Comparison of ENCODE assay signal across 16 mouse cellular contexts in genomic region chr13:79453227-79453626, GRCm38 (mm10).
DNase-seq lines count a peak whose midpoint lies in the region; ATAC-seq and TF ChIP-seq lines count a peak whose summit lies in the region.
"Had no signal": no experiment of that assay in that cellular context is flagged by ENCODE, and none has a peak within 500 bp of the region (broad histone marks: within the 10 kb centered on the region; RNA-seq: fewer than 3 reads in every experiment).

No protein-coding gene starts in this region.

- H3K9me3 ChIP-seq in hindbrain, postnatal 0 days (ENCODE audit: low read length), result no peaks in the 10 kb centered on the region
- H3K9me3 ChIP-seq in hindbrain, embryonic 16.5 days (ENCODE audit: control insufficient read depth, low read length), result no peaks in the 10 kb centered on the region
- H3K9me3 ChIP-seq: embryonic facial prominence, embryonic 12.5 days; neural tube, embryonic 13.5 days had no signal

- H3K4me1 ChIP-seq in hindbrain, postnatal 0 days (ENCODE audit: insufficient read depth, low read length), result no peaks in the 10 kb centered on the region
- no peaks in the 10 kb centered on the region for H3K4me1 ChIP-seq in hindbrain, embryonic 16.5 days (ENCODE audit: control insufficient read depth, insufficient read depth, low read depth, low read length)
- H3K4me1 ChIP-seq: embryonic facial prominence, embryonic 12.5 days; neural tube, embryonic 13.5 days had no signal

- no peak overlapping the region for H3K4me2 ChIP-seq in hindbrain, postnatal 0 days (ENCODE audit: low read depth, low read length)
- H3K4me2 ChIP-seq in hindbrain, embryonic 16.5 days (ENCODE audit: low read length), result no peak overlapping the region
- H3K4me2 ChIP-seq: embryonic facial prominence, embryonic 12.5 days; liver, embryonic 11.5 days; neural tube, embryonic 13.5 days had no signal

- H3K27me3 ChIP-seq in hindbrain, postnatal 0 days (ENCODE audit: insufficient read depth, low read length), result no peaks in the 10 kb centered on the region
- H3K27me3 ChIP-seq in hindbrain, embryonic 16.5 days (replicated peaks; ENCODE audit: control insufficient read depth, insufficient read depth, low read length), result no peaks in the 10 kb centered on the region
- H3K27me3 ChIP-seq: embryonic facial prominence, embryonic 12.5 days; neural tube, embryonic 13.5 days had no signal

- no peak overlapping the region for H3K9ac ChIP-seq in hindbrain, postnatal 0 days (replicated peaks; ENCODE audit: low read length)
- H3K9ac ChIP-seq in hindbrain, embryonic 16.5 days (ENCODE audit: low read depth, low read length), result no peak overlapping the region
- H3K9ac ChIP-seq: embryonic facial prominence, embryonic 12.5 days; neural tube, embryonic 13.5 days had no signal

- no peak overlapping the region for H3K27ac ChIP-seq in hindbrain, postnatal 0 days
- H3K27ac ChIP-seq in hindbrain, embryonic 16.5 days (ENCODE audit: low read depth, low read length), result no peak overlapping the region
- H3K27ac ChIP-seq: embryonic facial prominence, embryonic 12.5 days; neural tube, embryonic 13.5 days had no signal

- DNase-seq in embryo, embryonic 10 days (ENCODE audit: low spot score), result peak; percentile 48
- no peak for DNase-seq in embryo, embryonic 11 days
- DNase-seq in hindbrain, postnatal 0 days (ENCODE audit: low spot score), result peak; percentile 39
- peak; percentile 14 for DNase-seq in 3T3-L1 (ENCODE audit: low read depth, low spot score)
- DNase-seq in R1 (ENCODE audit: low read depth, low spot score), result peak; percentile 57
- DNase-seq in ovary, postnatal 14 days (ENCODE audit: low spot score), result no peak
- DNase-seq in adrenal gland, postnatal 25 days, result no peak
- DNase-seq: cerebellum, adult 2 months; heart, postnatal 4 days; kidney, adult 2 months; lung, postnatal 36 days; right cerebral cortex, adult 18-20 months had no signal

- no peak for ATAC-seq in hindbrain, postnatal 0 days
- no peak for ATAC-seq in hindbrain, embryonic 16.5 days

- WGBS in hindbrain, postnatal 0 days, result 77% methylated on average over 1 of the region's 1 CpGs
- WGBS in hindbrain, embryonic 16.5 days, result 50% methylated on average over 1 of the region's 1 CpGs

- no peaks in the 10 kb centered on the region for H3K36me3 ChIP-seq in hindbrain, postnatal 0 days (ENCODE audit: insufficient read depth, low read length)
- H3K36me3 ChIP-seq in hindbrain, embryonic 16.5 days (ENCODE audit: control insufficient read depth, insufficient read depth, low read length), result no peaks in the 10 kb centered on the region
- H3K36me3 ChIP-seq: embryonic facial prominence, embryonic 12.5 days; neural tube, embryonic 13.5 days had no signal

- peak; percentile 51 for TF ChIP-seq CTCF in hindbrain, postnatal 0 days (IDR thresholded peaks at IDR 0.05; ENCODE audit: low read depth)

- H3K4me3 ChIP-seq in hindbrain, postnatal 0 days (ENCODE audit: low read length), result no peak overlapping the region
- H3K4me3 ChIP-seq in hindbrain, embryonic 16.5 days (ENCODE audit: low read length), result no peak overlapping the region
- H3K4me3 ChIP-seq: embryonic facial prominence, embryonic 12.5 days; neural tube, embryonic 13.5 days had no signal

Comparison
In these comparisons a context has a peak if more than half of its experiments do, and no peak if none do; other contexts are left out.
1. DNase-seq: peak in embryo, embryonic 10 days (single experiment), hindbrain, postnatal 0 days (single experiment), 3T3-L1 (single experiment) and R1 (single experiment); none in embryo, embryonic 11 days (single experiment), ovary, postnatal 14 days (single experiment) and adrenal gland, postnatal 25 days (single experiment).